Mouse (Mus musculus): ENCODE measurements around the gene Spns2. TPM values are rescaled to one million over a fixed set of nuclear protein-coding genes. Genes with fewer than 3 reads are reported as not detected.

Spns2 gene
- polyA plus RNA-seq, 1 experiment from 2014 or later: 19.8 TPM

GRCm38 (mm10) chr11:72418227-72418626 is 71.5 kb downstream of the Spns2 start:
- H3K4me3 ChIP-seq (ENCODE audit: low read depth, low read length): no peak overlapping the region
- no peak for TF ChIP-seq CTCF (IDR thresholded peaks at IDR 0.05; ENCODE audit: low read depth)
- no peaks in the 10 kb centered on the region for H3K4me1 ChIP-seq (replicated peaks; ENCODE audit: control insufficient read depth, insufficient read depth, low read length)
- H3K36me3 ChIP-seq (ENCODE audit: control insufficient read depth, insufficient read depth): no peaks in the 10 kb centered on the region
- H3K4me2 ChIP-seq (replicated peaks; ENCODE audit: low read depth): no peak overlapping the region
- no peak overlapping the region for H3K27ac ChIP-seq (ENCODE audit: low read depth, low read length)
- H3K9ac ChIP-seq (ENCODE audit: low read depth, low read length): no peak overlapping the region
- no peaks in the 10 kb centered on the region for H3K9me3 ChIP-seq (ENCODE audit: control insufficient read depth)
- 69% methylated on average over 8 of the region's 8 CpGs for WGBS
- no peak for ATAC-seq
- no peaks in the 10 kb centered on the region for H3K27me3 ChIP-seq (replicated peaks; ENCODE audit: control insufficient read depth, insufficient read depth, low read length)

- no peak for ATAC-seq
- Histone ChIP-seq H3K27me3 (replicated peaks; ENCODE audit: control insufficient read depth, insufficient read depth, low read length) (no peaks in the 10 kb centered on the region), H3K4me2 (replicated peaks; ENCODE audit: low read depth) (no peak overlapping the region), H3K9me3 (ENCODE audit: control insufficient read depth) (no peaks in the 10 kb centered on the region), H3K9ac (ENCODE audit: low read depth, low read length) (no peak overlapping the region), H3K4me1 (replicated peaks; ENCODE audit: control insufficient read depth, insufficient read depth, low read length) (no peaks in the 10 kb centered on the region), H3K36me3 (ENCODE audit: control insufficient read depth, insufficient read depth) (no peaks in the 10 kb centered on the region), H3K27ac (ENCODE audit: low read depth, low read length) (no peak overlapping the region), H3K4me3 (ENCODE audit: low read depth, low read length) (no peak overlapping the region)
- WGBS: 60% methylated on average over 4 of the region's 4 CpGs
- TF ChIP-seq CTCF (IDR thresholded peaks at IDR 0.05; ENCODE audit: low read depth): no peak
Measured at GRCm38 (mm10) chr11:72417376-72417775, 72.3 kb downstream of the Spns2 start.

GRCm38 (mm10) chr11:72416666-72417065 is 73.0 kb downstream of the Spns2 start:
- Histone ChIP-seq H3K27ac (ENCODE audit: low read depth, low read length) (no peak overlapping the region), H3K36me3 (ENCODE audit: control insufficient read depth, insufficient read depth) (no peaks in the 10 kb centered on the region), H3K9me3 (ENCODE audit: control insufficient read depth) (no peaks in the 10 kb centered on the region), H3K27me3 (replicated peaks; ENCODE audit: control insufficient read depth, insufficient read depth, low read length) (no peaks in the 10 kb centered on the region), H3K4me2 (replicated peaks; ENCODE audit: low read depth) (no peak overlapping the region), H3K4me3 (ENCODE audit: low read depth, low read length) (no peak overlapping the region), H3K4me1 (replicated peaks; ENCODE audit: control insufficient read depth, insufficient read depth, low read length) (no peaks in the 10 kb centered on the region), H3K9ac (ENCODE audit: low read depth, low read length) (no peak overlapping the region)
- WGBS: 71% methylated on average over 5 of the region's 5 CpGs
- no peak for ATAC-seq
- no peak for TF ChIP-seq CTCF (IDR thresholded peaks at IDR 0.05; ENCODE audit: low read depth)

- H3K4me1 ChIP-seq (replicated peaks; ENCODE audit: control insufficient read depth, insufficient read depth, low read length): no peaks in the 10 kb centered on the region
- H3K9ac ChIP-seq (ENCODE audit: low read depth, low read length): no peak overlapping the region
- H3K36me3 ChIP-seq (ENCODE audit: control insufficient read depth, insufficient read depth): no peaks in the 10 kb centered on the region
- H3K9me3 ChIP-seq (ENCODE audit: control insufficient read depth): no peaks in the 10 kb centered on the region
- H3K27ac ChIP-seq (ENCODE audit: low read depth, low read length): no peak overlapping the region
- no peak for ATAC-seq
- TF ChIP-seq CTCF (IDR thresholded peaks at IDR 0.05; ENCODE audit: low read depth): no peak
- no peaks in the 10 kb centered on the region for H3K27me3 ChIP-seq (replicated peaks; ENCODE audit: control insufficient read depth, insufficient read depth, low read length)
- no peak overlapping the region for H3K4me3 ChIP-seq (ENCODE audit: low read depth, low read length)
- 67% methylated on average over 8 of the region's 8 CpGs for WGBS
- H3K4me2 ChIP-seq (replicated peaks; ENCODE audit: low read depth): no peak overlapping the region
Measured at GRCm38 (mm10) chr11:72415155-72415554, 74.5 kb downstream of the Spns2 start.

GRCm38 (mm10) chr11:72413601-72414190 is 76.0 kb downstream of the Spns2 start:
- Histone ChIP-seq H3K9me3 (ENCODE audit: control insufficient read depth) (no peaks in the 10 kb centered on the region), H3K4me2 (replicated peaks; ENCODE audit: low read depth) (no peak overlapping the region), H3K27me3 (replicated peaks; ENCODE audit: control insufficient read depth, insufficient read depth, low read length) (no peaks in the 10 kb centered on the region), H3K4me1 (replicated peaks; ENCODE audit: control insufficient read depth, insufficient read depth, low read length) (0 out of 2 replicates have a peak, but pooled peaks cover under 1% of the 10 kb centered on the region), H3K9ac (ENCODE audit: low read depth, low read length) (no peak overlapping the region), H3K27ac (ENCODE audit: low read depth, low read length) (no peak overlapping the region), H3K4me3 (ENCODE audit: low read depth, low read length) (no peak overlapping the region), H3K36me3 (ENCODE audit: control insufficient read depth, insufficient read depth) (no peaks in the 10 kb centered on the region)
- WGBS: 75% methylated on average over 5 of the region's 5 CpGs
- no peak for ATAC-seq
- TF ChIP-seq CTCF (IDR thresholded peaks at IDR 0.05; ENCODE audit: low read depth): no peak

- H3K27ac ChIP-seq (ENCODE audit: low read depth, low read length): no peak overlapping the region
- no peaks in the 10 kb centered on the region for H3K27me3 ChIP-seq (replicated peaks; ENCODE audit: control insufficient read depth, insufficient read depth, low read length)
- H3K4me1 ChIP-seq (replicated peaks; ENCODE audit: control insufficient read depth, insufficient read depth, low read length): 0 out of 2 replicates have a peak, but pooled peaks cover 3% of the 10 kb centered on the region
- no peaks in the 10 kb centered on the region for H3K9me3 ChIP-seq (ENCODE audit: control insufficient read depth)
- no peak for ATAC-seq
- TF ChIP-seq CTCF (IDR thresholded peaks at IDR 0.05; ENCODE audit: low read depth): no peak
- no peak overlapping the region for H3K9ac ChIP-seq (ENCODE audit: low read depth, low read length)
- no peak overlapping the region for H3K4me3 ChIP-seq (ENCODE audit: low read depth, low read length)
- H3K36me3 ChIP-seq (ENCODE audit: control insufficient read depth, insufficient read depth): no peaks in the 10 kb centered on the region
- 73% methylated on average over 7 of the region's 7 CpGs for WGBS
- no peak overlapping the region for H3K4me2 ChIP-seq (replicated peaks; ENCODE audit: low read depth)
Measured at GRCm38 (mm10) chr11:72413016-72413415, 76.7 kb downstream of the Spns2 start.

Measured in intestine, postnatal 0 days (tissue).